Mouse (Mus musculus): ENCODE measurements around the gene Dnttip1.

GRCm38 (mm10) chr2:164792400-164793190 lies 46.8 kb downstream of the Dnttip1 start:
- TF ChIP-seq GATA1 (IDR thresholded peaks at IDR 0.05; ENCODE audit: low read length) (no peak), TAL1 (IDR thresholded peaks at IDR 0.05; ENCODE audit: low read length) (no peak)

Measured in erythroblast, embryonic 14.5 days (primary cell).